Mouse (Mus musculus) thymus, adult 2 months (tissue): ENCODE results near the gene Dhrs7b. TPM values are rescaled to one million over a fixed set of nuclear protein-coding genes. Genes with fewer than 3 reads are reported as not detected.

Experiments used
- DNase-seq: peaks from one replicate; pipeline ENCODE4 v3.0.0; 2021
- H3K27ac ChIP-seq: fragments of 200-500 bp; 2 replicates; pipeline ENCODE4 v1.5.1; 2012; ENCODE audit warnings: low read length, control low read depth; ENCODE audit not compliant: control insufficient read depth, insufficient read depth
- H3K27me3 ChIP-seq: fragments of 200-500 bp; 2 replicates; pipeline ENCODE4 v1.6.1; 2012; ENCODE audit warnings: mild to moderate bottlenecking, low read length, moderate library complexity, mixed read lengths; ENCODE audit not compliant: control insufficient read depth, insufficient read depth
- H3K36me3 ChIP-seq: fragments of 200-500 bp; 2 replicates; pipeline ENCODE4 v1.6.1; 2012; ENCODE audit warnings: mild to moderate bottlenecking, low read length, moderate library complexity; ENCODE audit not compliant: control insufficient read depth, insufficient read depth
- H3K4me1 ChIP-seq: fragments of 200-500 bp; replicated peaks from 2 replicates; pipeline ENCODE4 v1.6.1; 2012; ENCODE audit warnings: low read length; ENCODE audit not compliant: control insufficient read depth, insufficient read depth
- H3K4me3 ChIP-seq: fragments of 200-500 bp; 2 replicates; pipeline ENCODE4 v1.5.1; 2012; ENCODE audit warnings: mild to moderate bottlenecking, low read length, control low read depth, moderate library complexity; ENCODE audit not compliant: control insufficient read depth, insufficient read depth
- CTCF ChIP-seq: fragments of 200-500 bp; IDR thresholded peaks from 2 replicates; pipeline ENCODE4 v1.5.1; 2012; ENCODE audit warnings: mild to moderate bottlenecking, control low read depth, low read length, moderate library complexity, borderline replicate concordance; ENCODE audit not compliant: control insufficient read depth, poor library complexity, insufficient read depth; ENCODE audit errors: extremely low read depth
- POLR2A ChIP-seq: fragments of 200-500 bp; IDR thresholded peaks from 2 replicates; pipeline ENCODE4 v1.6.1; 2012; ENCODE audit warnings: mild to moderate bottlenecking, low read length, control low read depth, moderate library complexity; ENCODE audit not compliant: control insufficient read depth, poor library complexity, insufficient read depth; ENCODE audit errors: extremely low read depth
- WGBS: fragments of 180-500 bp; shearing (Covaris S2); methylation state at CpG from one replicate; pipeline ENCODE4 v1.1.7; 2018; 5-methylcytosine and 5-hydroxymethylcytosine counted together
- polyA plus RNA-seq: library from polyadenylated mRNA; depleted of rRNA; stranded (reverse); fragments of >200 nt; gene quantifications from 2 replicates; pipeline ENCODE4 v1.2.3, GENCODE M21; 2012

Gene Dhrs7b
- polyA plus RNA-seq, 1 experiment: 17.3 TPM

DNA sequence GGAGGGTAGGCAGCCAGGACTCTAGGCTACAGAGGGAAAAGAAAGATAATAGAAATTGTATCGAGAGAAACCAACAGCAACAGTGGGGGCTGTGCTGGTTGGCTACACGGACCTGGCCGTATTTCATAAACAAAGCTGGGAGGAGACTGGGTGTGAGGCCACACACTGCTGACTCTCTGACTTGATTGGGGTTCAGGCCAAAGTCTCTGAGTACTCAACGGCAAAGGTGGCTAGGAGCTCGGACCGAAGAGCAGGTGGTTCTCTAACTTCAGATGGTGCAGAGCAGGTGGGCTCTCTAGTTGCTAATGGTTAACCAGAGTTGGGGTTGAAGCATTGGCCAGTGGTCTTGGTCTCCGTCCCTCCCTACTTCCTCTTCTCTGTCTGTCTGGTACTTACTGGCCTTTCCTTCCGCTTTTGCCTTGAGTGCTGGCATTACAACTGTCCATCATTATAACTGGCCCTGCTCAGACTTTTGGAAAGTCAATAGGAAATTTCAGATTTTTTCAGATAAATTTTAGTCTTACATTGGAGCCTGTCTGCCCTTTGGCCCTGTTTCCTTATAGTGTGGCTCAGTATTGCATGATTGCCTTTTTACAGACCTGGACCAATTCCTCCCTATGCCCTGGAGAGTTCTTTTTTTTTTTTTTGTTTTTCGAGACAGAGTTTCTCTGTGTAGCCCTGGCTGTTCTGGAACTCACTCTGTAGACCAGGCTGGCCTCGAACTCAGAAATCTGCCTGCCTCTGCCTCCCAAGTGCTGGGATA, 7.4 kb downstream of the Dhrs7b start:
- no peaks in the 10 kb centered on the region; the same call in 1 of the 2 replicates for H3K4me1 ChIP-seq
- TF ChIP-seq POLR2A (no peak), CTCF (no peak)
- no peak overlapping the region for H3K4me3 ChIP-seq
- H3K36me3 ChIP-seq: no peaks in the 10 kb centered on the region
- no peak overlapping the region; the same call in 1 of the 2 replicates for H3K27ac ChIP-seq
- no peak for DNase-seq
- WGBS: 92% methylated on average over 10 of the region's 10 CpGs
- H3K27me3 ChIP-seq: no peaks in the 10 kb centered on the region

- Histone ChIP-seq H3K4me3 (no peak overlapping the region), H3K27ac (no peak overlapping the region), H3K27me3 (no peaks in the 10 kb centered on the region), H3K36me3 (no peaks in the 10 kb centered on the region), H3K4me1 (no peaks in the 10 kb centered on the region; the same call in 1 of the 2 replicates)
- TF ChIP-seq CTCF (no peak), POLR2A (no peak)
- no peak for DNase-seq
- WGBS: 71% methylated on average over 12 of the region's 12 CpGs
Measured at GRCm38 (mm10) chr11:60841467-60842200, 11.2 kb downstream of the Dhrs7b start.

- Histone ChIP-seq H3K27ac (no peak overlapping the region), H3K4me3 (no peak overlapping the region), H3K27me3 (no peaks in the 10 kb centered on the region), H3K4me1 (no peaks in the 10 kb centered on the region; the same call in 1 of the 2 replicates), H3K36me3 (no peaks in the 10 kb centered on the region; the same call in 1 of the 2 replicates)
- 97% methylated on average over 5 of the region's 5 CpGs for WGBS
- TF ChIP-seq POLR2A (no peak), CTCF (no peak)
- no peak for DNase-seq
Measured at GRCm38 (mm10) chr11:60843412-60843811, 13.0 kb downstream of the Dhrs7b start.

DNA sequence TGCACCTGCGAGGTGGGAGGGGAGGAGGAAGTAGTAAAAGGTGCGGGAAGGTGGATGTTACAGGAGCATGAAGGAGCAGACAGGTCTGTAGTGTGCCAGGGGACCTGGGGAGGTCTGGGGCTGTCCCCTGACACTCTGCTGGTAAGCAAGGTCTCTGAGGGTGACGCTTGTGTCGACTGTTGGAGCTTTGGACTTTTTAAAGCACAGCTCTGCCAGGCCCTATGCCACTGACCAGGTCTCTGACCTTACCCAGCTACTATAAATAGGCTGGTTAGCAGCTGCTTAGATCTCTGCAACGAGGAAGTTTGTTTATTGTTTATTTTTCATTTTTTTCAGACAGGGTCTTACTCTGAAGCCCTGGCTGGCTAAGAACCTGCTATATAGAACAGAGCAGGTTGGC, 15.0 kb downstream of the Dhrs7b start:
- Histone ChIP-seq H3K36me3 (peaks cover 8% of the 10 kb centered on the region; the same call in 1 of the 2 replicates), H3K4me3 (no peak overlapping the region), H3K27ac (no peak overlapping the region), H3K4me1 (no peaks in the 10 kb centered on the region), H3K27me3 (no peaks in the 10 kb centered on the region)
- TF ChIP-seq CTCF (no peak), POLR2A (no peak)
- no peak for DNase-seq
- 95% methylated on average over 5 of the region's 5 CpGs for WGBS

DNA sequence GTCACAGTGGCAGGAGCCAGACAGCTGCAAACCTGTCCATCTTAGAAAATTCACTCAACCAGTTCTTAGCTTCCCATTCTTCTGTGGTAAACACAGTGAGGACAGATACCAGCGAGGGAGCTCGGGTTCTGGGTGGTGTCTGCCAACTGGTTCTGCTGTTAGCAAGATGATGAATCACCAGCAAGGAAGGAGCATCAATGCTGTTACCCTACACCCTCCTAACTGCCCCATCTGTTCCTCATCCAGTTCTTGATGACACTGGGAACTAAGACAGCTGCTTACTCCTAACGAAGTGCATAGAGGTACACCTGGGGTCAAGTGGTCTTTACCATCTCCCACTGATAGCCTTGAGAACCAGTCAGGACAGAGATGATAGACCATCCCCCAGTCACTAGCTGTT, 26.2 kb downstream of the Dhrs7b start:
- TF ChIP-seq CTCF: no peak
- 96% methylated on average over 3 of the region's 3 CpGs for WGBS
- no peaks in the 10 kb centered on the region for H3K27me3 ChIP-seq
- H3K36me3 ChIP-seq: peaks cover 37% of the 10 kb centered on the region
- no peak for DNase-seq
- H3K4me3 ChIP-seq: no peak overlapping the region
- H3K4me1 ChIP-seq: no peaks in the 10 kb centered on the region
- H3K27ac ChIP-seq: no peak overlapping the region

- 94% methylated on average over 3 of the region's 3 CpGs for WGBS
- no peak for TF ChIP-seq CTCF
- no peak for TF ChIP-seq POLR2A
- no peaks in the 10 kb centered on the region for H3K27me3 ChIP-seq
- H3K4me3 ChIP-seq: no peak overlapping the region
- H3K36me3 ChIP-seq: peaks cover 38% of the 10 kb centered on the region
- no peak overlapping the region for H3K27ac ChIP-seq
- H3K4me1 ChIP-seq: no peaks in the 10 kb centered on the region
- DNase-seq: no peak
Measured at GRCm38 (mm10) chr11:60861993-60862392, 31.6 kb downstream of the Dhrs7b start.

- no peak overlapping the region for H3K4me3 ChIP-seq
- 97% methylated on average over 4 of the region's 4 CpGs for WGBS
- TF ChIP-seq POLR2A (no peak), CTCF (no peak)
- DNase-seq: no peak
- H3K36me3 ChIP-seq: peaks cover 32% of the 10 kb centered on the region
- H3K27ac ChIP-seq: no peak overlapping the region
- no peaks in the 10 kb centered on the region for H3K27me3 ChIP-seq
- H3K4me1 ChIP-seq: no peaks in the 10 kb centered on the region
Measured at GRCm38 (mm10) chr11:60863196-60863595, 32.8 kb downstream of the Dhrs7b start.
